Mouse (Mus musculus) spleen, adult 2 months (tissue): ENCODE data around the gene Gm3415.

Source experiments
- CTCF ChIP-seq: fragments of 200-500 bp; IDR thresholded peaks from 2 replicates; pipeline ENCODE4 v1.5.1; 2011; ENCODE audit warnings: mild to moderate bottlenecking, inconsistent platforms; ENCODE audit not compliant: insufficient read depth, insufficient read length, insufficient replicate concordance; ENCODE audit errors: extremely low read depth
- POLR2A ChIP-seq: fragments of 200-500 bp; IDR thresholded peaks from 2 replicates; pipeline ENCODE4 v1.6.1; 2011; ENCODE audit warnings: low read depth, low read length, inconsistent platforms

GRCm38 (mm10) chr5:146607816-146608215 lies 51.9 kb downstream of the Gm3415 start:
- no peak for TF ChIP-seq CTCF
- TF ChIP-seq POLR2A, result no peak
